Mouse (Mus musculus) heart, embryonic 12.5 days (tissue): ENCODE measurements around the gene Il17f. TPM values are rescaled to one million over a fixed set of nuclear protein-coding genes. Genes with fewer than 3 reads are reported as not detected.
A peak's percentile ranks its signal among the peaks of the same experiment; 100 is the strongest.

Source experiments
- ATAC-seq: fragments of 200-750 bp; cut with Nextera tagmentation; 2 replicates; pipeline ENCODE4 v1.8.0; 2017; ENCODE audit warnings: moderate TSS enrichment, moderate library complexity; ENCODE audit not compliant: insufficient number of reproducible peaks, low FRiP score
- H3K27ac ChIP-seq: fragments of 300-500 bp; sonication (generic); 2 replicates; pipeline ENCODE4 v1.5.1; 2016; ENCODE audit warnings: mild to moderate bottlenecking, moderate library complexity; ENCODE audit not compliant: poor library complexity, severe bottlenecking
- H3K27me3 ChIP-seq: fragments of 300-500 bp; sonication (generic); replicated peaks from 2 replicates; pipeline ENCODE4 v1.6.1; 2016; ENCODE audit warnings: mild to moderate bottlenecking, moderate library complexity
- H3K36me3 ChIP-seq: fragments of 300-500 bp; sonication (generic); 2 replicates; pipeline ENCODE4 v1.6.1; 2016; ENCODE audit warnings: mild to moderate bottlenecking, moderate library complexity
- H3K4me1 ChIP-seq: fragments of 300-500 bp; sonication (generic); replicated peaks from 2 replicates; pipeline ENCODE4 v1.6.1; 2016; ENCODE audit warnings: mild to moderate bottlenecking
- H3K4me2 ChIP-seq: fragments of 300-500 bp; sonication (generic); 2 replicates; pipeline ENCODE4 v1.6.1; 2016; ENCODE audit warnings: mild to moderate bottlenecking, moderate library complexity
- H3K4me3 ChIP-seq: fragments of 300-500 bp; sonication (generic); 2 replicates; pipeline ENCODE4 v1.5.1; 2016; ENCODE audit warnings: mild to moderate bottlenecking
- H3K9ac ChIP-seq: fragments of 300-500 bp; sonication (generic); 2 replicates; pipeline ENCODE4 v1.6.1; 2016; ENCODE audit warnings: mild to moderate bottlenecking, moderate library complexity
- H3K9me3 ChIP-seq: fragments of 300-500 bp; sonication (generic); replicated peaks from 2 replicates; pipeline ENCODE4 v1.6.1; 2016; ENCODE audit warnings: mild to moderate bottlenecking, moderate library complexity
- WGBS: fragments of 180-500 bp; shearing (Covaris S2); methylation state at CpG from one replicate; pipeline ENCODE4 v1.1.7; 2016; 5-methylcytosine and 5-hydroxymethylcytosine counted together
- polyA plus RNA-seq: library from polyadenylated mRNA; unstranded; fragments of >200 nt; fragmentation: Nextera tagmentation; extraction: Ambion mirVana; gene quantifications from 2 replicates; pipeline ENCODE4 v1.2.1, GENCODE M21; 2016

Il17f gene
- polyA plus RNA-seq, 1 experiment from 2014 or later: not detected

DNA sequence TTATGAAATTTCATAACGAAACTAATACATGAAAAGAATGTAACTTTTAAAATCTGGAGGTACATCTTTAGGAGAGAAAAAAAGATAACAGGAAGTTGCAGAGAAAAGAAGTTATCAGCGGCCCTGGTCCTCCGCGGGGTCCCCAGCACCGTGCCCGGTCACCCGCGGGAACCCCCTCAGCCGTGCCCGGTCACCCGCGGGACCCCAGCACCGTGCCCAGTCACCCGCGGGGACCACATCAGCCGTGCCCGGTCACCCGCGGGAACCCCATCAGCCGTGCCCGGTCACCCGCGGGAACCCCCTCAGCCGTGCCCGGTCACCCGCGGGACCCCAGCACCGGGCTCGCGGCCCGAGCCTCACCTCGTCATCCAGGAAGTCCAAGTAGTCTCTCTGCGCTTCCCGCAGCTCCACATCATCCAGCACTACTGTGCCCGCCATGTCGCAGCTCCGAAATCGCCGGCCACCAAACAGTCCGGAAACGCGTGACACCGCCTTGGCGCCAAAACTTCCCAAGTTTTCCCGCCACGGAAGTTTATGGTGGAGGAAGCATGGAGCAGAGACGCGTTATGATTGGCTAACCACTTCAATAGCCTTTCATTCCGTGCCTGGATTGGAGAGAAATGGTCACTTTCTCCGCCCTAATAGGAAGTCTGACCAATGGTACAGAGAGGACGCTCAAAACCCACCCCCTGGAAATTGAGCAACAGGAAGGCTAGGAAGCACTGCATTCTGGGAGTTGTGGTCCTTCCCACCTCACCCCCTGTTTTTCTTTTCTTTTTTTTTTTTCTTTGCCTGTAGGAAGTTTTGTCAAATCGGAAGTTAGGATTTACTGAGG is 29.6 kb upstream of the Il17f start, which contains the start of gene Mcm3:
TSS of gene Mcm3 (minus strand) at position 542 of the 835 bp plus-strand sequence.
- ATAC-seq: peak; percentile 97
- Histone ChIP-seq H3K27me3 (no peaks in the 10 kb centered on the region), H3K4me3 (peak within 1 kb of the TSS; percentile 91), H3K4me1 (peaks cover 8% of the 10 kb centered on the region), H3K4me2 (peak within 1 kb of the TSS; percentile 74), H3K9ac (peak within 1 kb of the TSS; percentile 92), H3K9me3 (no peaks in the 10 kb centered on the region), H3K36me3 (peaks cover 28% of the 10 kb centered on the region), H3K27ac (no peak within 1 kb of the TSS)
- under 1% methylated on average over 52 of the region's 52 CpGs for WGBS

DNA sequence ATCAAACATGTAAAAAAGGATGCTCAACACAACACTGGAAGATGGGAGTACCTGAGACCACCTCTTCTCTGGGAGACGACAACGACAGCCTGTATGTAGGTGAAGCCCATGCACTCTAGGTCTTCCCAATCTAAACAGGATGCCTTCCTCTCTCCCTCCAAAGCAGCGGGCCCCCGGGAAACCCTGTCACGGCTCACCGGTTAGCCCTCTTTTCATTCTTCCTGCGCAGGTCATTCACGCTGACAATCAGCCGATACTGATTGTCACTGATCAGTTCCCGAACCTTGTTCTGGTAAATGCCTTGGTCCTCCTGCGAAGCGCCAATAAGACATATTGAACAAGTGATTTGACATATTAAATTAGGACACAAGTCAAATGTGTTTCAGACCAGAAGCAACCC is 27.2 kb upstream of the Il17f start:
- ATAC-seq: no peak
- Histone ChIP-seq H3K9me3 (no peaks in the 10 kb centered on the region), H3K4me1 (peaks cover 8% of the 10 kb centered on the region), H3K36me3 (peaks cover 51% of the 10 kb centered on the region), H3K4me2 (0 out of 2 replicates have a peak overlapping the region, but pooled peaks have one; percentile 54), H3K9ac (no peak overlapping the region), H3K27me3 (no peaks in the 10 kb centered on the region), H3K27ac (no peak overlapping the region), H3K4me3 (no peak overlapping the region)
- WGBS: 78% methylated on average over 12 of the region's 12 CpGs

DNA sequence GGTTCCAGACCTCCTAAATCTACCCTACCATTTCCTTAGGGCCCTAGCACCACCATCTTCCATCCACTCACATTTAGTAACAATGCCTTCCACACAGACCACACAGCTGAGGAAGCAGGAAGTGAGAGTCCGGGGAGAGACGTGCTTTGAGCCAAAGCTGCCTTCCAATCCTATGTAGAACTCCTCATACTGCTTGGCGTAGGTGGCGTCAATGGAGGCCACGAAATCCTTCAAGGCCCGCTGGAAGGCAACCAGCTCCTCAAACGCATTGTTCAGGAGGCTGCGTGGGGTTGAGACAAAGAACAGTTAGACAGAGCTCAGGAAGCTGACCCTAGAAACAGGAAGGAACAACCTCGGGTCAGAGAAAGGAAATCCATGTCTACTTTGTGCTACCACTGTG is 26.8 kb upstream of the Il17f start:
- no peaks in the 10 kb centered on the region for H3K9me3 ChIP-seq
- no peak overlapping the region for H3K9ac ChIP-seq
- H3K27ac ChIP-seq: no peak overlapping the region
- ATAC-seq: no peak
- WGBS: 82% methylated on average over 9 of the region's 9 CpGs
- H3K36me3 ChIP-seq: peaks cover 56% of the 10 kb centered on the region
- H3K4me3 ChIP-seq: no peak overlapping the region
- H3K4me1 ChIP-seq: peaks cover 8% of the 10 kb centered on the region
- no peaks in the 10 kb centered on the region for H3K27me3 ChIP-seq
- no peak overlapping the region for H3K4me2 ChIP-seq

DNA sequence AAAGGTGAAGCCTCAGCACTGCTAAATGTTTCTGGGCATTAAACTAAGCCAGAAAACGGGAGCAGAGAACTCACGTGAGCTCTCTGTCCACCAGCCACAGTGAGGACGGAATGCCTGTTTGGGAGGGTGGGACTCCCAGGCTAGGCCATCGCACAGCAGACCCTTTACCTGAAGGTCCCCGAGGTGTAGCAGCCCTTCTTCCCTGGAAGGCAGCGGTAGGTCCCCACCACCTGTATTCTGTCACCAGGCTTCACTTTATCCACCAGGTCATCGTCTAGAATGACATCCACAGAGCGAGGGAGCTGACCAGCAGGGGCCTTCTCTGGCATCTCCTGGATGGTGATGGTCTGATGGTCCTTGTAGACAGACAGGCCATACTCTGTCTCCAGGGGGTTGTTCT is 24.1 kb upstream of the Il17f start:
- ATAC-seq: no peak
- peaks cover 82% of the 10 kb centered on the region for H3K36me3 ChIP-seq
- H3K4me1 ChIP-seq: peaks cover 8% of the 10 kb centered on the region
- no peaks in the 10 kb centered on the region for H3K27me3 ChIP-seq
- H3K4me2 ChIP-seq: no peak overlapping the region
- WGBS: 87% methylated on average over 8 of the region's 8 CpGs
- no peak overlapping the region for H3K27ac ChIP-seq
- H3K4me3 ChIP-seq: no peak overlapping the region
- no peaks in the 10 kb centered on the region for H3K9me3 ChIP-seq
- no peak overlapping the region for H3K9ac ChIP-seq

DNA sequence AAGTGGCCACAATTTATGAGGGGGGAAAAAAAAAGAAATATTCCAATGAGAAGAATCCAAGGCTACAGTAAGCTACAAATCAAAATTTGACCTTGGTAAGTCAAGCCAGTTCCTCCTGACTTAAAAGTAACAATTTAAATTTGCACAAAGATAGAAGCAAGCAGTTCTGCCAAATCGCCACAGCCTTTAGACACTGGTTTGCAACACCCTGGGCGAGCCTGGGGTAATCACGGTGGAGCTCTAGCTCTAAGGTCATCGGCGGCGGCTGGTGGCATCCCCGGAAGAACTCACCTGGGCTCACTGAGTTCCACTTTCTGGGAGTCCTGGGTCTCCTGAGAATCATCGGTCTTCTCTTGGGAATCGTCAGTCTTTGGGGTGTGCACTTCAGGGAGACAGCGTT is 14.1 kb upstream of the Il17f start:
- Histone ChIP-seq H3K4me3 (no peak overlapping the region), H3K9ac (no peak overlapping the region), H3K36me3 (peaks cover 96% of the 10 kb centered on the region), H3K27ac (no peak overlapping the region), H3K4me1 (no peaks in the 10 kb centered on the region), H3K9me3 (no peaks in the 10 kb centered on the region), H3K27me3 (no peaks in the 10 kb centered on the region), H3K4me2 (no peak overlapping the region)
- ATAC-seq: no peak
- WGBS: 94% methylated on average over 10 of the region's 10 CpGs

DNA sequence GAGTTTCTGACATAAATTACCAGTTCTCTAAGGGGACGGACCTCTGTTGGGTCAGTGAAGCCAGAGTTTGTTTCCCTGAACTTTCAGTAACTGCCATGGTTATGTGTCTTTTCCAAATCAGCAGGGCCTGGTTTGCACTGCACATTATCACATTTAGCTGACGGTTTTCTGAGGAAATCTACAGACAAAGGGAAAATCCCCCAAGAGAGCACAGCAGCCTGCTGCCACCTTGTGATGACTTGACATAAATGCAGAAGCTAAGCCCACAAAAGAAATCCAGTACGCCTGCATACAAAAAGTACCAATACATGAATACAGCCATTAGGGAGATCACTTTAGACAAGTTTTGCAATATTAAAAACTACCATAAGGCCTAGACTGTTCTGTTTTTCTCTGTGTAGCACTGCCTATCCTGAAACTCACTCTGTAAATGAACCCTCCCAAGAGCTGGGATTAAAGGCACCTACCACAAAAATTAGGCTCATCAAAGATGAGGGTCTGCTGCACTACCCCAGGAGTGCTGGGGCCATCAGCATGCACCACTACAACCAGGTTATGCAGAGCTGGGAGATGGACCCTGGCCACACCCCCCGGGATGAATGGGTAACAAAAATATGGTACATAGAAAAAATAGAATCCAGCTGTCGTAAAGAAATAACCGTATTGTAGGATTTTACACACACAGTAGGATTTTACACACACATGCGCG is 11.4 kb upstream of the Il17f start:
- H3K27ac ChIP-seq: no peak overlapping the region
- no peak overlapping the region for H3K4me3 ChIP-seq
- 82% methylated on average over 8 of the region's 8 CpGs for WGBS
- no peak overlapping the region for H3K4me2 ChIP-seq
- no peak overlapping the region; the same call in 1 of the 2 replicates for H3K9ac ChIP-seq
- no peaks in the 10 kb centered on the region for H3K27me3 ChIP-seq
- ATAC-seq: no peak
- H3K9me3 ChIP-seq: no peaks in the 10 kb centered on the region
- peaks cover 79% of the 10 kb centered on the region for H3K36me3 ChIP-seq
- H3K4me1 ChIP-seq: no peaks in the 10 kb centered on the region

DNA sequence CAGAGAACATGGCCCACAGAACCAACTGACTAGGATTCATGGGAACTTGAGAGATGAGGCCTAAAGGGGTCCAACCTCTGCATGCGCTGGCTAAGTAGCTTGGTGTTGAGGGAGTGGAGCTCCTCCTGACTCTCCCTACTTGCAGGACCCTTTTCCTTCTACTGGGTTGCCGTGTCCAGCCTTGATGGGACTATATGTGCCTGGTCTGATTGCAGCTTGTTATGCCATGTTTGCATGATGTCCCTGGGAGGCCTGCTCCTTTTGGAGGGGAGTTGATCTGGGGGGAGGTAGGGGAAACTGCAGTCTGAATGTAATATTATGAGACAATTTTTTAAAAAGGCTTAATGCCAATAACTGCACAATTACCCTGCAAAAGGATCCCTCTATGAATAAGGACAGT is 10.9 kb upstream of the Il17f start:
- Histone ChIP-seq H3K9ac (no peak overlapping the region), H3K4me1 (no peaks in the 10 kb centered on the region), H3K9me3 (no peaks in the 10 kb centered on the region), H3K4me2 (no peak overlapping the region), H3K4me3 (no peak overlapping the region), H3K27ac (no peak overlapping the region), H3K27me3 (no peaks in the 10 kb centered on the region), H3K36me3 (peaks cover 74% of the 10 kb centered on the region)
- 85% methylated on average over 2 of the region's 2 CpGs for WGBS
- ATAC-seq: no peak

DNA sequence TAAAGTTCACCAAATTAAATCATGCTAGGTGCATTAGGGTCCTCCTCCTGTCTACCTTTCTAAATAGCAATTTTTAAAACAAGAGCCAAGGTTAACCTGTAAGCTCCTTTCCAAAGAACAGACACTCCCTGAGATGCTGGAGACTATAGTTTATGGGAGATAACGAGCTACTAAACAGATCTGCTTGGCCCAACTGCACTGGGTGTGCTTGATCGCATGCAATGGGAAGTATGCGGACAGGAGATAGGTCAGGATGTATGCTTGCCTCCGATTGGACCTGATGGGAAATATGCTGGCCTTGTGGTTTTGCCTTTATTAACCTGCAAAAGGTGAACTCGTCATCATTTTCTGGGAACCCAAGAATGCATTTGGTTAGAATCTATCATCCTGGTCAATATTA is 4.8 kb upstream of the Il17f start:
- H3K9me3 ChIP-seq: no peaks in the 10 kb centered on the region
- H3K27me3 ChIP-seq: no peaks in the 10 kb centered on the region
- no peak overlapping the region for H3K4me2 ChIP-seq
- WGBS: 81% methylated on average over 5 of the region's 5 CpGs
- no peak overlapping the region for H3K4me3 ChIP-seq
- H3K4me1 ChIP-seq: no peaks in the 10 kb centered on the region
- no peak overlapping the region for H3K27ac ChIP-seq
- peaks cover 16% of the 10 kb centered on the region for H3K36me3 ChIP-seq
- no peak for ATAC-seq
- no peak overlapping the region for H3K9ac ChIP-seq

DNA sequence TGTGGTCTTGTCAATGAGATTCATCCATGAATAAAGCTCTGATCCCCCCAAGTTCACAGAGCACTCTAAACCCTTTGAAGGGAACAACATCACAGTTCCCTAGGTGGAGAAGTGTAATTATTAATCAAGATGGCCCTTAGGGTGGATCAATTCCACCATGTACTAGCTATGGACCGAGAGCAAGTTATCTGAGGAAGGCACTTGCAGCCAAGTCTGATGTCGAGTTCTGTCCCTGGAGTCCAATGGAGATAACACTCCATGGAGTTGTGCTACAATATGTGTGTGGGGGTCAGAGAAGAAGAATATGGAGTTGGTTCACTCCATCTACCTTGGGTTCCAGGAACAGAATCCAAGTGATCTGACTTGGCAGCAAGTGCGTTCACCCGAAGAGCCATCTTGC is 4.3 kb upstream of the Il17f start:
- H3K4me2 ChIP-seq: no peak overlapping the region
- H3K9me3 ChIP-seq: no peaks in the 10 kb centered on the region
- H3K9ac ChIP-seq: no peak overlapping the region
- 78% methylated on average over 4 of the region's 4 CpGs for WGBS
- ATAC-seq: no peak
- H3K36me3 ChIP-seq: peaks cover 12% of the 10 kb centered on the region
- no peak overlapping the region for H3K4me3 ChIP-seq
- H3K27me3 ChIP-seq: no peaks in the 10 kb centered on the region
- no peak overlapping the region for H3K27ac ChIP-seq
- no peaks in the 10 kb centered on the region for H3K4me1 ChIP-seq

DNA sequence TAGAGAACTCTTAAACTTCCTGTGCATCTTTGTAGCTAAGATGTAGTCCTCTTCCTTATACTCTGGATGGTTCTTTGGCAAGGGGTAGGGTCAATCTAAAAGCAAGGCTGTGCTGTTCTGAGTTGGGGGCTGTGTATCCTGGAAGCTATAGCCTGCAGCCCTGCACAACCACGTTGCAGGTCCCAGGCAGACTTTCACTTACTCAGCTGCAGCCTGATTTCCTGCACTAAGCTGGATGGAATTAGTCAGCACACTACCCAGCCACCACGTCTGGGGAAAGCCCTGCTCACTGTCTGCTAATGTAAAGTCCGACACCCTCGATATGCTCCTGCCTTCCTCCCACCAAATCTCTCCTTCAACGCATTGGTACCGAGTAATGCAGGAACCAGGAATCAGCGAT is 997 bp upstream of the Il17f start:
- WGBS: 51% methylated on average over 7 of the region's 7 CpGs
- no peak overlapping the region for H3K9ac ChIP-seq
- no peak for ATAC-seq
- H3K27me3 ChIP-seq: no peaks in the 10 kb centered on the region
- H3K36me3 ChIP-seq: no peaks in the 10 kb centered on the region
- H3K4me2 ChIP-seq: no peak overlapping the region
- no peak overlapping the region for H3K27ac ChIP-seq
- H3K4me1 ChIP-seq: no peaks in the 10 kb centered on the region
- no peaks in the 10 kb centered on the region for H3K9me3 ChIP-seq
- H3K4me3 ChIP-seq: no peak overlapping the region

DNA sequence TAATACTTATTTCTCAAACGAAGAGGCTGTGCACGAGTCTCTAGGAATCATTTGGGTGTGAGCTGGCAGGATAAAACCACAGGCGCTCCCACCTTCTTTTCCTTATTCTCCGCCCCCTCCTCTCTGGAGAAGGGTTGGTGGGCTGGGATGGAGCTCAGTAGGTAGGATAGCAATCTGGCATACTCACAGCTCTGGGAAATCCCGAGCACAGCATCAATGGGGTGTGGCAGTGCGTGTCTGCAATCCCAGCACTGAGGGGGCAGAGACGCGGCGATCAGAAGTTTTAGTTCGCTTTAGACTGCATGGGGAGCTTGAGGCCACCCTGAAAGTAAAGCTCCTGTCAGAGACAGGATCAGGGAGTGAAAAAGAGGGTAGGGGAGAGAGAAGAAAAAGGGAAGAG is 2.0 kb downstream of the Il17f start:
- ATAC-seq: no peak
- WGBS: 49% methylated on average over 10 of the region's 10 CpGs
- Histone ChIP-seq H3K4me2 (no peak overlapping the region), H3K27ac (no peak overlapping the region), H3K36me3 (no peaks in the 10 kb centered on the region), H3K27me3 (no peaks in the 10 kb centered on the region), H3K9me3 (no peaks in the 10 kb centered on the region), H3K9ac (no peak overlapping the region), H3K4me3 (no peak overlapping the region), H3K4me1 (no peaks in the 10 kb centered on the region)
